Mouse (Mus musculus) frontal cortex, postnatal 14 days (tissue): ENCODE measurements at regions not wholly inside any gene's neighbourhood (a gene's known extent, or its start where the extent isn't known, plus 50 kb on each side); places are given as distances from the start of the nearest gene placed in this dataset.
"Not testable (repeated sequence)": the region's sequence is repeated elsewhere in the genome, so short reads cannot be mapped to it uniquely, and the experiment has no call there.

Experiments used
- DNase-seq, 2 experiments: peaks; one replicate each; pipeline ENCODE4 v3.0.0; 2022; ENCODE audit warnings: low spot score in 2 of 2

DNA sequence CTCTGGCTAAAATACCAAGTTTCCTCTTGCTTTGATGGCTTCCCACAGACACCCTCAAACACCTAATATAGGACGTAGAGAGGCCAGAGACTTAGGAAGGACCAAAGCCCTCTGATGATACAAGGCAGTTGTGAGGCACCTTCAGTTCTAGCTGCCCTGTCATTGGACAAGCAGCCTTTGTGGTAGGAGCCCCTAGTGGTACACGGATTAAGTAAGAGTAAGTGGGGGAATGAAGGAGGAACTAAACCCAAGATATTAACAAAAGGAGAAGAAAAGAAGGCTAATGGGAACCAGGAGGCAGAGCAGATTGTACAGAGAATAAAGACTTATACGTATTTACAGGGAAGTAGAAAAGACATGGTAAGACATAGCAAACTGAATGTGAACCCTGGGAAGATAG lies 352.3 kb upstream of the Tmco5 start:
- DNase-seq = not testable (repeated sequence)

DNA sequence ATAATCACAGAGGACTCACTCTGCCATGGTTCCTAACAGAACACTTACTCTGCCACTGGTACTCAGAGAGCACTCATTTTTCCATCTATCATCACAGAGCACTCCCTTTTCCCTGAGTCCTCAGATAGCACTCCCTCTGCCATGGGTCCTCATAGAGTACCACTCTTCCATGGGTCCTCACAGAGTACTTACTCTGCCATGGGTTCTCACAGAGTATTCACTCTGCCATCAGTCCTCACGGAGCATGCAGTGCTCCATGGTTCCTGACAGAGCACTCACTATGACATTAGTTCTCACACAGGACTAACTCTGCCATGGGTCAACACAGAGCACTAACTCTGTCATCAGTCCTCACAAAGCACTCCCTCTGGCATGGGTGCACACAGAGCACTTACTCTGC lies 342.0 kb upstream of the Tmco5 start:
- DNase-seq = no peak

DNA sequence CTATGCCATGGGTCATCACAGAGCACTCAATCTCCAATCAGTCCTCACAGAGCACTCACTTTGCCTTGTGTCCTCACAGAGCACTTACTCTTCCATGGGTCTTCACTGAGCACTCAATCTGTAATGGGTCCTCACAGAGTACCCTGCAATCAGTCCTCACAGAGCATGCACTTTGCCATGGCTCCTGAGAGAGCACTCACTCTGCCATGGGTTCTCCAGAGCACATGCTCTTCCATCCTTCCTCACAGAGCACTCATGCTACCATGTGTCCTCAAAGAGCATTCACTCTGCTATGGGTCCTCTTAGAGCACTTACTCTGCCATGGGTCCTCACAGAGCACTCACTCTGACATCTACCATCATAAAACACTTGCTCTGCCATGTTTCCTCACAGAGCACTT lies 319.1 kb upstream of the Tmco5 start:
- DNase-seq = no peak

DNA sequence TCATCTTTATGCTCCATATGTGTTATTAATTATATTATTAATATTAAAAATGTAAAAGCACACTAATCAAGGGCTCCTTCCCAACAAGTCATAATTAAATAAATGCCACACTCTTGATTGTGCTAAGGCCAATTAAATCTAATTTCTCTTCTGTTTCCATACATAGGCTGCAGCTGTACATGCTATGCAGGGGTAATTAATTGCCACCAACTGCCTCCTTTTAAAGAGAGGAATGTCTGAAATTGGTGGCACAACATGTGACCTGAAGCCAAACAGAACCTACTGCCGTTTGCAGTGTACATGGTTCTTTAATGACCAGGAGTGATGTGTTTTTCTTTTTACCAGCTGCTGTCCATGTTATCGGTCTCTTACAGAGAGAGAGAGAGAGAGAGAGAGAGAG lies 294.5 kb upstream of the Tmco5 start:
- no peak for DNase-seq

DNA sequence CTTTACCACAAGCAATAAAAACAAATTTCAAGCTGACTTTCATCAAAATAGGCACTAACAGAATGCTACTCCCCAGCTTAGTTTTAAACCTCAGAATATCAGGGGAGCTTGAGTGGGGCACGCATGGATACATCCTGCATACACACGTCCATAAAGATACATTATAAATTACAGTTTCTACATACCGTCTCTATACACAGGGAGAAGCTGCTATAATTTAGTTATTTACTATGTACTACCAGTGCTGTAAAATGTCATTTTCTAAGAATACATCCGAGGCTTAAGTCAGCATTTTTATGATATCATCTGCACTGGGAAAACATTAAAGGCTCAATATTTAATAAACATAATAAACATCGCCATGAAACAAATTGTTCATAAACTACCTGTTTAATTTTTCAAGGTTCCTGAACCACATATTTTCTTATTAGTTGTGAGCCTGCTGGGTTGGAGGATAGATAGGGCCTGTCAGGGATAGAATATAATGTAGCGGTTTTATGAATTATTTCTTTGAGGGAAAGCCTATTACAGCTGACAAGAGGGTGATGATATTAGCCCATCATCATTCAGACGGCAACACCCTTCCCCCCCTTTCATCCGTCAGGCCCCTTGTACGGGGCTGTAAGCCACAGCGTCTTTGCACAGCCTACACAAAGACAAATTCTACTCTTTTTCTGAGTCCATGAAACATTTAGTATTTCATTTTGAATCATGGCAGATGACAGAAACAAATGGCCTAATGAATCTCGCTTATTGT lies 292.1 kb upstream of the Tmco5 start:
- DNase-seq = no peak

DNA sequence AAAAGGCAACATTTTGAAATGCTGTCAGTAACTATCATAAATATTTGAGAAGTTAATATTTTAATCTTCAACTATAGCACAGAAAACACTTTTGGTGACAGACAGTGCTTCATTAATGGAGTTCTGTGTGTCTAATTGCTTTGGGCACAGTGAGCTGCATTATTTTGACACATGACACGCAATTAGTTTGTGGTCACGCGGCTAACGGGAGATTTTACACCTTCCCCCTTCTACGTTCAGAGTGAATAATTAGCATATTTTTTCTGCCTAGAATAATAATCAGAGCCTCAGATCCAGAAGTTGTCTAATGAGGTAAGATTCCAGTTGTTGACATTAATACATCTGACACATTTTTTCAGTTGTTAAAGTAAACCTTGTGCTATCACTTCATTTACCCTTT lies 272.6 kb upstream of the Tmco5 start:
- DNase-seq = no peak

DNA sequence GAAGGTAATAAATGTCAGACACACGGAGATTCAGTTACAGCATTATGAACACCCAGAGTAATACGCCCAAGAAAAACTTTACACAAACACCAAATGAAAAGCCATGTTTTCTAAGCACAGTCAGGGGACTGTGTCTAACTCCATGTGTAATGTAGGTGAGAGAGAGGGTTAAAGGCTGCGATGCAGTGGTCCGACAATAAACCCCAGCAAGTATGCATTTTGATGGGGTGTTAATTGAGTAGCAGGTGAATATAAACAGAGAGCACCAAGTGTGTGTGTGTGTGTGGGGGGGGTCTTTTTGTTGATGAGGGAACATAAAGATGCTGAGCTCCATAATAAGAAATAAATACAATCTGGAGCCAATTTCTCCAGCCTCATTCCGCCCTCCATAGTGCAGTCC lies 238.6 kb upstream of the Tmco5 start:
- no peak for DNase-seq

DNA sequence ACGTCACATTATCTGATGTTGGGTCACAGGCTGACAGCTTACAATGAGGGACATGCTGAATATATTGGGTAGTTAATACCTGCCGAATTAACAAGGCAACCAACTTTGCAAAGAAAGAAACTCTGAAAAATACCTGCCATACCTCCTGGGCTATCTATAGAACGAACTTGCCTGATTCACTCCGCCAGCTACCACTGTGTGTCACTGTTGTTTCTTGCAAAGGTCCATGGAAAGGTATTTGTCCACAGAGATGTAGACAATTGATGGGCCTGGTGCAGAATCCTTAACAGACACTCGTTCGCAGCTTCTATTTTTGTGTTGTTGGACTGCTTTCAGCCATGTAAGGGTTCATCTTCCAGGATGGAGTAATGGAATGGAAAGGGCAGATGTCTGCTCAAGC lies 226.4 kb upstream of the Tmco5 start:
- no peak for DNase-seq

DNA sequence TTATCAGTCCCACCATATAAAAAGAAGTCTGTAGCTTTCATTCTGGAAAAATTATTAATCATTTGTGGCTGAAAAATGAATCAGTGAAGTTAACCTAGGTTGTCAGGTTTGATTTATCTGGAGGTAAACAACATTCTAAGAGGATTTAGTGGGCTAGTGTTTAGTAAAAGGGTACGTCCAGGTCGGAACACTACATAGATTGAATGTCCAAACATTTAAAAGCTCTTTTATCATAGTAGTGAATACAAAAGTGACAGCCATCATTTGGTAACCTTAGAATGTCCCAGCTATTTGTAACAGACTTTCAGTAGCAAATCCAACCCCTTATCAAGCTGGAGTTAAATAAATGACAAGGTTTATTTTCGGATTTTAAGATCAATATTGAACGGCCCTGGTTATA lies 192.7 kb upstream of the Tmco5 start:
- no peak for DNase-seq

DNA sequence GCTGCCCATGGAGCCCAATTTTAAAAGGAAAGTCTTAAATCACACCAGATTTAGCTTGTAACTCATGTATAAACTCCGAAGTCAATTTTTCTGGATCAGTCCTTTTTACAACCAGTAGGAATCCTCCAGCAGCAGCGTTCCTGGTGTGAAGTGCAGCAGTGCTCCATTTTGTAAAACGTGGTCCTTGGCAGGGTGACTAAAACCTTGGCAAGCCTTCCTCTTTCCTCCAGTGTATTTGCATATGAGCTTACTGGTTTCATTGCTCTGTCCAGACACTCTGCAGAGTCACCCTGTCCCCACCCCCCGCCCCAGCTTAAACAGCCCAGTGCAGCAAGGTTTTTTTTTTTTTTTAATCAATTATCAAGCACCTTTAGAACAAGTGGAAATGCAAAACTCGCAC lies 180.9 kb upstream of the Tmco5 start:
- no peak for DNase-seq

DNA sequence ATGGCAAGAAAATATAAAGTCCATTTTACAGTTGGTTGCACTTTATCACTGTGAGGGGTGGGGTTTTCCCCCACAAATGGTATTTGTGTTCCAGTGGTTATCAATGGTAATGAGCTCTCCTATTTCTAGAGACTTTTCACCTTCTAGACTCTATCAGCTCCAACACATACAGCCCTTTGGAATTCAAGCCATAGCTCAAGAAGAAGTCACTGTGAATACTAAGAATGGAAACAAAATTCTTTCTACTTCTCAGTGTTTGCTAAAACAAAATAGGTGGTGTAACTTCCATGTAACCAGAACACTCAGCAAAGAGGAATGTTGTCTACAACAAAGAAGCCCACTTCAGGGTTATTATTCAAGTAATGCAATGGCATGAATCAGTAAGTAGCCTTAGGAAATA lies 173.8 kb upstream of the Tmco5 start:
- no peak for DNase-seq

DNA sequence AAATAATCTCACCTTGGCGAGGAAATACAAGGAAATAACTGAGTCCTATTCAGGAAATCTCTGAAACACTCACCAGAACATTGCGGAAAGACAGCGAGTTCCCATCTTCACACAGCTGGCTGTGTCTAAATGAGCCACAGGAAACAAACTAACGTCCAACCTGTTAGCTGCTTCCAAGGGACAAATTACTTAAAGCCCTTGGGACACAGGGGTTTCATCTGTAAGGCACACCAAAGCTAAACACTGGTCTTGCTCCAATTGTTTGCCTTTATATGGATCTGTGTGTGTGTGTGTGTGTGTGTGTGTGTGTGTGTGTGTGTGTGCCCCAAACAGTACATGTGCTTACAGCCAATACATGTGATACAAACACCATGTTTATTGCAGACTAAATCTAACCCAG lies 168.9 kb upstream of the Tmco5 start:
- DNase-seq = no peak

DNA sequence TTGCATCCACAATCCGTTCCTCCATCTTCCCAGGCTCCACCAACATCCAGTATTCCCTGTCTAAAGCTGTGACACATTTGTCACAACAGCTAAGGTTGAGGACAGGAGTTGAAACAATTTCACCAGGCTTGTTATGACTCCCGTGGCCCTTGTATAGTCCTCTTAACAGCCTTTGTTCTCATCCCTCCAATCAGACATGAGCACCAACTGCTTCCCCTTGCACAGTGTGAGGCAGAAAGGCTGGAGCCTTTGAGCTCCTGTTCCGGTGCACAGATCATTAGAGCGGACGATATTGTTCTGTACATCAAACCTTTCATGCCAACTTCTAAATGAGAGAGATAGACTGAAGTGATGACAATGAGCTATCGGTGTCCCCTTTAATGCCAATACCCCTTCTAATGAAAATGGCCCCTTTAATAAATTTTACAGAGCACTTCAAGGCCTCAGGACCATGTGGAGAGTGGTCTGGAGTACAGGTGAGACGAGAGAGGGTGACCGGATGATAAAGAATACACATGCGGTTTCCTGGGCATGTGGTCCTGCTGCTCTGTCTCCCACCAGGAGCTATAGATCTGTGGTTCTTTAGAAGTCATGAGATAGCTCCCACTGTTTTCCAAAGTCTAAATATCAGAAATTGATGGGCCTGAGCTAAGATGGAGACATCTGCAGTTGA lies 161.8 kb upstream of the Tmco5 start:
- DNase-seq = no peak

DNA sequence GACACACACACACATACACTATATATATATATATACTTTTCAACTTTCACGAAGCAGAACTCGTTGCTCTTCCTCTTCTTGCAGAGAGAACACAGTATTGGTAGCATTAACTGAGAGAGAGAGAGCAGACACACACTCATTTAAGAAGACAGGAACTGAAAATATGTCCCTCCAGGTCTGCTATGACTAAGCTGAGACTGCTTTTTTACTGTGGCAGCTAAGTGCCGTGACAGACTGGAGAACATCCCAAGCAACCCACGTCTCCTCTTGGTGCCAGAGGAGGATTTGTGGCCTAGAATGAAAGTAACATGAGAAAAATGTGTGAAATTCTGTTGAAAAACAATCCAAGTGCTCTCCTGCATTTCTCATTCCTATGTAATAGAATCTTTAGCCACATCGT lies 159.9 kb upstream of the Tmco5 start:
- DNase-seq = peak; percentile 9 to 14

DNA sequence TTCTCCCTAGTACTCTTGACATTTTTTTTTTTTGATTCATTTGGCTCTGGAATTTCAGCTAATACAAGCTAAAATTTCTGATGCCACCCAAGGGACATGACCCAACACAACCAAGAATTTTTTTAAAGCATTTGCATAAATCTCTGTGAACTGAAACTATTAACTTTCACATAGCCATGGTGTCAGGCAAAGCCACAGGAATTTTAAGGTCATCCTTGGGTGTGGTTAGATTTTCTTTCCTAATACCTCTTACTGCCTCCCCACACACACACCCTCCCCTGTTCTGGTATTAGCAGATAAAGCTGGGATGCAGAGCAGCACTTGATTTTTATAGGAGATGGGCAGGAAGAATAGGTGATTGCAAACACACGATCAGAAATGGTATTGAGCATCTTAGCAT lies 150.9 kb upstream of the Tmco5 start:
- DNase-seq = no peak

DNA sequence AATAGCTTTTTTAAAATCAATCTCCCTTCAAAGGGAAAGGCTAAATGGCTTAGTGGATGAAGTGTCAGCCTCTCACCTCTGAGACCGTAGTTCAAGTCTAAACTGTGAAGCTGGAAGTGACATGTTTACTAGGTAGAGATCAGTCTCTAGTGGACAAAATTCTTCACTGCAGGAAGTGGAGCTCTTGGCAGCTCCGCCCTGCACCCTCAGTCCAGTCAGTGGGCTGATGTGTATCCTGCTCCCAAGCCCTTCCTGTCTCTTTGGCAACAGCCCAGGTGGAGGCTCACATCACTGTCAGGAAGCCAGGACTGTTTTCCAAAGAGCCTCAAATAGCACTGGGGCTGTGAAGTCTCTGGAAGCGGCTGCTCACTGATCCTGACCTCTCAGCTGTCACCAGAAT lies 142.8 kb upstream of the Tmco5 start:
- DNase-seq = peak; percentile 5 to 10

DNA sequence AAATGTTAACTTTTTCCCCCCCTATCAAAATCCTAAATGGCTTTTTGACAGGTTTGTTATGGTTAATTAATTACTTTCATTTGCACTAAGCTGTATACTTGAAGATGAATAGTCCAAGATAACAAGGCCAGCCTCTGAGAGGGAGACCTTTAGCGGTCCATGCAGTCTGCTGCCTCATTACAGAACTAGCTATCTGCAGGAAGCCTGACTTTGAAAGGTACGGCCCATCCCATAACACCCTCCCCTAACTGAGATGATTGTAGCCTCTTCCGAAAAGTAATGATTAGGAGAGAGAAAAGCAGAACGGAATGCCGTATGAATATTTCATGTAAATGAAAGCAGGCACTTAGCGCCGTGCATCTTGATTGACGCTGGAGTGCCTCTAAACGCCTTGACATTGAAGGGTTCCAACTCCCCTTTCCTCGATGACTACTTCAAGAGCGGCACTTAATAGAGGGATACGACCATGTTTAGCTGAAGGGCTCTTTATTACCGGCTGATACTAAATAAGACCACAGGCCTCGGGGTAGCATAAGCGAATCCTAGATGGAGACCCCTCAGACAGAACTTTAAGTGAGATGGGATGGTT lies 109.9 kb upstream of the Tmco5 start:
- no peak for DNase-seq

DNA sequence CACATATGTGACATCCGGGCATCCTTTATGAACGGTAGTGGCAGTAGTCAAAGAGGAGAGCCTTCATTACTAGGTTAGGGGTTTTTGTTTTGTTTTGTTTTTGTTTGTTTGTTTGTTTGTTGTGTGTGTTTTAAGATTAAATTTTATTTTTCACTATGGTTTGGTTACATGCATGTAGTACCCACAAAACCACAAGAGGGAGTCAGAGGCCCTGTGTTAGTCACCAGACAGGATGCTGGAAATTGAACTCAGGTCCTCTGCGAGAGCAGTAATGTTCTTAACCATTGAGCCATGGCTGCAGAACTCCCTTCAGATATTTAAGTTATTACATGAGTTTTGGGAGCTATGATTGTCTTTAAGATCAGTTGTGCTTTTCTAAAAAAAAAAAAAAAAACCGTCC lies 109.3 kb upstream of the Tmco5 start:
- no peak for DNase-seq

DNA sequence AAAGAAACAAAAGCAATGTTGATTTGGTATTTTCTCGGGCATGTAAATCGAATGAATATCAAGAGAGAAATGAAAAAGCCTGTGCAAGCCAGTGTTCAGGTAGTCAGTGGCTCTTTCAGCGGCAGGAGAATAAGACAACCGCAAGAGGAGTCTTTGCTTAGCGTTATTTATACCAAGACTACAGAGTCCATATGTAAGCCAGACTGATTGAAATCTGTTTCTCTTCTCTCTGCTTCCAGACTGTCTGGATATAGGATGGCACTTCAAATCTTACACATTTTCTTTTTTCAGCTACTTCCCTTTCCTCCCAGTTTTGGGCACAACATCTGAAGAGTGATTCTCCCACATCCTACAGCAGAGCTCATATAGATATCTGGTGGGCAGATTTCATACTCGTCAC lies 105.9 kb upstream of the Tmco5 start:
- DNase-seq = no peak

DNA sequence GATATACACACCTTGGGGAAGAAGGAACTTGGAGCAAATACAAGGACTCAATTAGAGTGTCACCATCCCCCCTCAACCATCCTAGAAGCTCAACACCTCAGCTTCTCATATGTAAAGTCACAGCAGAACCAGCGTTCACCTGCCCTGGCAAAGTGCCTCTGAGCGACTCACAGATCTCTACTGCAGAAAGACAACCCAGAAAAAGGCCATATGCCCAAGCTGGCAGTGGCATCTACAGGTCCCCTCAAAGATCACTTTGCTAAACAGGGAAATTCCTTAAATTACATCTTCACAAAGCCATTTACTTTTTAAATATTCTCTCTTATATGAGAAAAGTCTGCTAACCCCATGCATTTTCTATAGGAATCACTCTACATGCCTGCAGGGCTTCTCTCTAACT lies 78.3 kb upstream of the Tmco5 start:
- DNase-seq = no peak

DNA sequence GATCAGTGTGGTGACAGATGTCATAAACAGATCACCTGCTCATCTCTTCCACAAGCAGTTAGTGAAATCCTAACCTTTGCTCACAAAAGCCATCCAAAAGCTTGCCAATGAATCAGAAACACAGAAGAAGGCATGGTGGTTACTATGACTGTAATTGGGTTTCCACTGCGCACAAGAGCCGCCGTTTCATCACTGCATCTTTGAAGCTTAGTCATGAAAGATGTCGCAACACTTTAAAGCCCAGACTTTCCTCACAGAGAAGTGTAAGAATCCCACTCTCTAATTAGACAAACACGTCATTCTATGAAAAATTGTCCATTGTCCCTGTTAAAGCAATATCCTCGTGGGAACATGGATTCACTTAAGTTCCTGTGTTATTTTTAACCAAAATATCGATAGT lies 76.9 kb upstream of the Tmco5 start:
- DNase-seq = no peak

DNA sequence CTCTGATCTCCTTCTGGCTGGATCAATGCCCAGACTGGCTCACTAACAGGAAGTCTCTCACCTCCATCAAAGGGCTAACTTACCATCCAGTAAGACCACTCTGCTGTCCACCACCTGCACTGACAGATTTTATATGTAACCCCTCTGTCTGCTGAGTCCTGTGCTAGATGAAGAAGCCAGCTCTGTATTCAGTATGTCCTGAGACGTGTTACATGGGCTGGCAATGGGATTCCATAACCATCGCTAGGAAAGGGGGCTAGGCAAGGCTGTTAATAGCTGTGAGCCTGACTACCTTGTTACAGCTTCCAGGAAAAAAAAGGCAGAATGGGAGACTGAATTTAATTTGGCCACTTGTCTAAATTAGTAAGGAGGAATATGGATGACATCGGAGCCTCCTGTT lies 71.3 kb upstream of the Tmco5 start:
- no peak for DNase-seq

DNA sequence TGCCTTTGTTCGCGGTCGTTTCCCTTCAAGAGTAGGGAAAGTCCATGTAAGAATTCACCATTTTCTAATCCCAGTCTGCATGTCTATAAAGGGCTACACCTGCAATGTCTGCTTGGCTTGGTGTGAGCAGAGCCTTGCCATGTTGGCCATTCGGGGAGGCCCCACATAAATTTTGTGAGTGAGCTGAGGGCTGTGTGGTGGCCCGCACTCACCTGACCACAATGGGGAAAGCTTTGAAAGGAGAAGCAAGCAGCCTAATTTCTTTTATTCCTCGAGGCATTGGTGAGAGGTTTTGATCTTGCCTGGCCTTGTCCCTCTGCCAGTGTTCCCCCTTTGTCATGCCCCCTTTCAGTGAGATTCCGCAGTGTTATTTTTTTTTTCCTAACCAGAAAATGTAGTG lies 70.9 kb upstream of the Tmco5 start:
- DNase-seq = no peak
